Mouse (Mus musculus): ENCODE measurements around the gene Emx1.

The Emx1 gene

DNA sequence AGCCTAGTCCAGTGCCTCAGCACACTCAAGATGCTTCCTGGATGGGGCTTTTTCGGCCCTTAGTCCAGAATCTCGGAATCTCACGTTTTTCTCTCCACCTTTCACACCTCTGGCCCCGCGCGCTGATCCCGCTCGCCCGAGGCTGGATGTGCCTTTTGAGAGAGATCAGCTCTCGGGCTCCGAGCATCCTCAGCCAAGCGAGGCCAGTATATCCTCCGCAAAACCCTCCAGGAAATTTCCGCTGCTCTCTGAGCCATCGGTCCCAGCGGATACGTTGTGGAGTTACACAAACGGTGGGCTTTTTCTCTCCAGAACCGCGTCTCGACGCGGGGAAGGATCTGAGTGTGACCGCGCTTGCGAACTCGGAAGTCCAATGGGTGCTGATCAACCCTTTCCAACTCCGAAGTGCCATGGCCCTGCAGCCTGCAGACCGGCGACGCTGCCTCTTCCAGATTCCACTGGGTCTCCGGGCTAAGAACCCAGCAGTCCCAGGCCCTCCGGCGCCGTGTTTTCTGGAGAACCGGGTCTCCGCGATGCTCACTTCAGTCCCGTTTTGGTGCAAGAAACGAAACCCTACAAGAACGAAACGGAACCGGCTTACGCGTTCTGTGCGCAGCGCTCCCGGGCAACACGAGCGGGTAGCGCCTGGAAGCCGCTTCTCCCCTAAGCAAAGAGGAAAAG is 2.8 kb downstream of the Emx1 start:
- DNase-seq (ENCODE audit: low spot score): peak; percentile 31

DNA sequence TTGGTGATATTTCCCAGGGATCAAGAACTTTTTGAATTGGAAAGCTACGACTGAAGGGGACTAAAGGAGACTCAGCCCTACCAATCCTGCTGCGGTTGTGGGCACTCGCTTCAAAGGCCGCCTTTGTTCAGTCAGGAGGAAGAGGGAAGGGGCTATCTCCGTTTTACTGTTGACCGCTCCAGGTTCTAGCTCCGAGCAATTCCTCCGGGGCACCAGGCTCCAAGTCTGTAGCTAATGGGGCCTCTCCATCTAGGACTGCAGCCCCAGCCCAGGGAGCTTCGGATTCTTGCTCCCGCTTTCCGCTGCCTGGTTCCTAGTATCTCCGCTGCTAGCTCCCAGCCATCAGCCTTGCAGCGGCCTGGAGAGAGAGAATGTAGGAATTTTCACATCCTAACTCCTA is 3.4 kb downstream of the Emx1 start:
- no peak for DNase-seq (ENCODE audit: low spot score)

DNA sequence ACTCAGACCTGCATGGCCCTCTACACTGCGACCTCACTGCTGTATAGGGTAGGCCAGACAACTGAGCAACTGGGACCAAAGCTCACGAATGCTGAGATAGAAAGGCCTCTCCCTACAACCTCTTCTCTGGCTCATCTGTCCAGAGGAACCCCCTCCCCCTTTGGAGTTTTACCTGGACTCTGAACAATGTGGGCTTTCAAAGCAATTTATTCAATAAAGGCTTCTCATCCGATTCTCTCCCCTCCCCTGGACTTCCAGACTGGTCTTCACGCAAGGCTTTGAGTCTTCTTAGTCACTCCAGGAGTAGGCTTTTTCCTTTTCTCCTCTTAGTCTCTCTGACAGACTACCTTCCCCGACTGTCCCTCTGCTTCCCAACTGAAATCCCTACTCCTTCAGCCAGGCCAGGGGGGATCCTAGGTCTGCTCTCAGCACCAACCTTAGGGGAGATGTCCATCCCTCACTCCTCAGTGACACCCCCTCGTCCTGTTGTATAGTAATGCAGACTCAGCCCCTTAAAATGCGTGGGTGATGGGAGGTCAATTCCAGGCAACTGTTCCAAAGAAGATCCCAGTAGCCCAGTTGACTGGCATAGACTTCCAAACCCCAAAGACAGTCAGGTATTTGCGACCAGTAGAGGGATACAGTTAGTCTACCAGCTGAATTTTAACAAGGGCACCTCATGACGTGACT is 4.7 kb downstream of the Emx1 start:
- no peak for DNase-seq (ENCODE audit: low spot score)

DNA sequence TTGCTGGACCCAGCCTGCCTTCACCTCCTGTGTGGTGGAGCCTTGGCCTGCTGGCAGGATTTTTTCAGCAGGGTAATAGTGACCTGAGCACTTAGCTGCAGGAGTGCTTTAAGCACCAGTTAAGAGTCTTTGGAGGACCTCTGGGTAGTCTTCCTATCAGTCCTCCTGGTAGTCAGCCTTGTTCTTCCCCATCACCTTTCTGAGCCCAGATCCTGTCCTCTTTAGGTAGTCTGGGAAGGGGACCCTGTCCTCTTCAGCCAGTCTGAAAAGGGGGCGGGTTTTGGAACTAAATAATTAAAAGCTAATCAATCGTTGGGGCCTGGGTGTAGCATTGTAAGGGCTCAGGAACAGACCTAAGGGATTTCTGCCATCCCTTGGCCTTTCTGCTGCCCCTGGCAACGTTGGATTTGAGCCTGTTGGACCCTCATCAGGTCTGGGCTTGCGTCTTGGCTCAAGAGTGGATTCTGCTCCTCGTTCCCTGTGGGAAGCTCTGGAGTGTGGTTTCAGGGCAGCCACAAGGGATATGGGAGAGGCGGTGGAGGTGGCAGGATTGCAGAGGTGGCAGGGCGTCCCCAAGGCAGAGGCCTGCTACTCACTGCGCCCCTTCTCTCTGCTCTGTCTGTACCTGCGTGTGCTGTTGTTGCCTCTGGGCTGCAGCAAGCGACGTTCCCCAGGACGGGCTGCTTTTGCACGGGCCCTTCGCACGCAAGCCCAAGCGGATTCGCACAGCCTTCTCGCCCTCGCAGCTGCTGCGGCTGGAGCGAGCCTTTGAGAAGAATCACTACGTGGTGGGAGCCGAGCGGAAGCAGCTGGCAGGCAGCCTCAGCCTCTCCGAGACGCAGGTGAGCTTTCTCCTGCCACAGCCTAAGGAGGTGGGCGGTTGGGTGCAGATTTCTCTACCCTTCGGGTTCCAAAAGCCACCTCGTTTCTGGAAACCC is 6.4 kb downstream of the Emx1 start:
- DNase-seq (ENCODE audit: low spot score): no peak

DNA sequence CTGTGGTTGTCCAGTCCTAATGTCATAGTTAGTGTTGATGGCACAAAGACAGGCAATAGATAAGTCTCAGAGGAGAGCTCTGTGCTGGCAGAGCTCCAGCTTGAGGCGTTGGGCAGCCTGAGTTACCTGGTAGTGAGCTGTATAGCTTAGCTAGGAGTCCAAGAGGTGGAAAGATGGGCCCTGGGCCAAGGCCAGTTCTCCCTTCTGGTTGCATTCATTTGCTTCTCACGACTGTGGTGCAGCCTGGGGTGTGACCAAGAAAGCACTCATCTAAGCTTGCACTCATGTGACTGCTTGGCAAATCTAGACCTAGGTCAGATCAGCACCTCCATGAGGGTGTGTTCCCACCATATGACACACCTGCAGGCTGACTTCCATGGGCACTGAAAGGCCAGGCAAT is 10.7 kb downstream of the Emx1 start:
- DNase-seq (ENCODE audit: low spot score): no peak

DNA sequence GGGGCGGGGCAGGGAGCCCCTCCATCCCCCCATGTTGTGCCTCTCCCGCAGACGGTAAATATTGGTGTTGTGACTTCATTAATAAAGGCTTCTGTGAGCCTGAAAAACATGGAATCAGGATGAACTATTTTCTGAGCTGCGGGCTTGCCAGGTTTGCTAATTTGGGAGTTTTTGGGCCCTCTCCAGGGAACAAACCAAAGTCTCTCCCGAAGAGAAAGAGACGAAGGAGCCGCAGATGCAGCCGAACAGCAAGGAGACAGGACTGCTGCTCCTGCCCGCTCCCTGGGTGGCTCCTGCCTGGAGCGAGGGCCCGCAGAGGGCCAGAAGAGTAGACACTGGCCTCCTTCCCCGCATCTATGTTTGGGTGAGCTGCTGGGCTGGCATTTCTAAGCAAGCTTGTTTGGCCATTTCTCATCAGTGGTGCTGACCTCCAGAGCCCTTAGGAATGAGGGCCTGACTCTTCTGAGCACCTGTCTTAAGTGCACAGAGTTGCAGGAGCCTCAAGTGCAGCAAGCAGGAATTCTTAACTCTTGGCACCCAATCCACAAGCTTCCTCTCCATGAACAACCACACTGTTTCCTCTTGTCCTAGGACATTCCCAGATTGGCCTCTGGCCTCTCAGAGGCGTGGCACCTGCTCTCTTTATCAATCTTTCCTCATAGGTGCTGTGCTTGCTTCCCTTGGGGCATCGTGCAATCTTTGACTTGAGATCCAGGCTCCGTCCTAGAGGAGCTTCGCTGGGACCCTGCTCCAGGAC is 19.1 kb downstream of the Emx1 start:
- no peak for DNase-seq (ENCODE audit: low spot score)

DNA sequence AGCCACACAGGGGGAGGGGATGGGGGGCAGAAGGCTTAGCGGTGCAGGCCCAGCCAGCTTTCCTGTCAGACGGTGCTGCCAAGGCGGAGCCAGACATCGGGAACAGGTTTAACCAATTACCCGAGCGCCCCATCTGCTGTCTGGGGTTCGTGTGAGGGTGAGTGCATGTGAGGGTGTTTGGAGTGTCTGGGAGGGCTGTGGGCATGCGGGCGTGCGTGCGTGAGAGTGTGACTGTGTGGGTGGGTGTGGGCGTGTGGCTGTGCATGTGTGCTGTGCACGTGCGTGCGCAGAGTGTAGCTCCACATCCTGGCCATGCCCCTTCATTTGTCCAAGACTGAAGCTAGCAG is 19.7 kb downstream of the Emx1 start:
- no peak for DNase-seq (ENCODE audit: low spot score)

DNA sequence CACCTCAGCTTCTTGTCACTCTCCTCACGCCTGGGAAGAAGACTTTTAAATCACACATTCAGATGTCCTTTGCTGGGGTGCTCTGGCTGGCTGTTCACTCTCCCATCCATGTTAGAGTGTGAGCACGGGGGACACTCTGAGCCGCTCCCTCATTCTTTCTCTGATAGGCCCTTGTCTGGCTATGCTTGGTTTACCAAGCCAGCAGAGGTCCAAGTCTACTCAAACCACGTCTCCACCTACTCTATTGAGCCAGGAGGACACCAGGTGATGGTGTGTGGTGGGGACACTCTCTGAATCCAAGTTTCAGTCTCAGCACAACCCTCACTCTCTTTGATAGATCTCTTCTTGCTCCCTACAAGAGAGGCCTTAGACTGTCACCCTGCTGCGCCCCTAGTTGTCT is 20.1 kb downstream of the Emx1 start:
- DNase-seq (ENCODE audit: low spot score): no peak

DNA sequence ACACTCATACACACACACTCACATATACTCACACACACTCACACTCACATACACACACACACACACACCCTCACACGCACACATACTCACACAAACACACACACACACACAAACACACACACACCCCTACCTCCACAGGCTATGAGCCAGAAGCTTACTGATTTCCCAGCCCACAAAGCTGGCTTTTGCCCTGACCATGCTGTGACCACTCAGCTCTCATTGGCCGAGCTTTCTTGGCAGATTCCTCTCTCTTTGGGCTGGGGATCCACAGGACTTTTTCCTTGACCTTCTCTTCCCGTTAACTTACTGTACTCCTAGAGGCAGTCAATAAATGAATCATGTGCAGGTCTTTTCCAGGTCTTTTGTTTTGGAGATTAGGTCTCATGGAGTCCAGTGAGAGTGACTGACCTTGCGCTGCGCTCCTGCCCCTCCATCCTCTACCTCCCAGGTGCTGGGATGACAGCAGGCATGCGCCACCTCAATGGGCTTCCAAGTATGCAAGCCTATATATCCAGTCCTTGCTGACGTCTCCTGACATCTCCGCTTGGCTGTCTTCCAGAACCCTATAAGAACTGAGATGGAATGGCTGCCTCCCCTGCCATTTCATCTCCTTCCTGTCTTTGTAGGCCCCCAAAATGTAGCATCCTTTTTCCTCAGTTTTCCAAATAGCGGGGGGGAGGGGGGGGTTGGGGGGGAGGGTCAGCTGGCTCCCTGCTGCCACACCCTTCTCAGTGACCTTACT is 22.2 kb downstream of the Emx1 start:
- no peak for DNase-seq (ENCODE audit: low spot score)

DNA sequence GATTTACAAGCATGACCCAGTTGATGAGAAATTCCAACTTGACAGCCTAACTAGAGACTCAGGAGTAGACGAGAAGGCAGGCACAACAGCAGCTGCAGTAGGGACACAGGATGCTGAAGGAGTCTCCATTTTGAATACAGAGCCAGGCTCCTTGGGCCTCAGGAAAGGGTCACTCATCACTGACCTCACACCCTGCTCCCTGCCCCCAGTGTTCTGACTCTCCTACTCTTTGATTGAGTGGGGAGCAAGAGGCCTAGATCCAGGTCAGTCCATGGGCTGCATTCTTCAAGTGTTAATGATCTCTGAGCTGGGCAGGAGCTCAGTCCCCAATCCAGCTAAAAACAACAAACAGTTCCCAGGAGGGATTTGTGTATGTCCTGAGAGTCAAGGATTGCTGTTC is 23.4 kb downstream of the Emx1 start:
- DNase-seq (ENCODE audit: low spot score): no peak

DNA sequence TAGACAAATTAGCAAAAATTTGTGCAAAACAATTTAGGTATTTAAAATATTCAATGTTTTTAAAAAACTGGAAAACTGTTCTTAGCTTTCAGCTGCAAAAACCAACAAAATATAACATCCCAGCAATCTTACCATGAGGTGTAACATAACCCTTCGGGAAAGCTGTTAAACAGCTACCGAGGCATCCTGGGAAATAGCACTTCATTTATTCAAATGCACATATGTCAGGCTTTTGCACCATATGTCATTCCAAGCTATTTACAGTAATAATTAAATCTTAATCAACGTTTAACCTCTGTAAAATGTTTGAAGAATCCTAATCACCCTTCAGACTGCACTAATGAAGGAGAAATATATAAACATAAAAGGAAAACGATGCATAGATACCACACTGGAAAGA is 31.0 kb downstream of the Emx1 start:
- DNase-seq (ENCODE audit: low spot score): no peak

DNA sequence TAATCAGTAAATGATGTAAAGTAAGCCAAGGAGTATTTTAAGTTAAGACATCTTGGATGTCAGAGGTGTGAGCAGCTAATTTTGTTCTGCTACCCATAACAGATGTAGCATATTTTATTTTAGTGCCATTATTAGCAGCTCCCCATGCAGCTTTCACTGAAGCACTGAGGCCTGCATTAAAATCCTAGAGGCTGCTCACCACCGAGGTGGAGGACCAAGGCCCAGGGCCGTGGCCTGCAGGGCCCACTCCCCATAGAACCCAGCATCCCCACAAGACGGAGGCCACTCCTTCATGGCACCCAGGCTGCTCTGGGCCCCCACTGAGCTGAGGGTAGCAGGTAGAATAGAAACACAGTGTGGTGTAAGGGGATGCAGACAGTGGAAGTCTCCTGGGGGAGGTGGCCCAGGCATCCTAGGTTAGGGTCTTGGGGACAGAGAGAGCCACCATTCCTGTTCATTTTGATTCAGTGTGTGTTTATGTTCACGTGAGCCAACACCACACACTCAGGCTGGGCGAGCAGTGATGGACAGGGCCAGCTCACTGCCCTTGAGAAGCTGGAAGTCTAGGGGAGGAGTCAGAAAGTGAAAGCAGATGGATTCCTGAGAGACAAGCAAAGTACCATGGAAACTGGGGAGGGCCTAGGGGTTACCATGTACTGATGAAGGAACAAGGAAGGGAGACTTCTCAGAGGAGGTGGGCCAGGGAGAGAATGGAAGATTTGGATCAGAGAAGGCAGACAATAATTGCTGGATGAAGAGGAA is 31.6 kb downstream of the Emx1 start:
- DNase-seq (ENCODE audit: low spot score): no peak

DNA sequence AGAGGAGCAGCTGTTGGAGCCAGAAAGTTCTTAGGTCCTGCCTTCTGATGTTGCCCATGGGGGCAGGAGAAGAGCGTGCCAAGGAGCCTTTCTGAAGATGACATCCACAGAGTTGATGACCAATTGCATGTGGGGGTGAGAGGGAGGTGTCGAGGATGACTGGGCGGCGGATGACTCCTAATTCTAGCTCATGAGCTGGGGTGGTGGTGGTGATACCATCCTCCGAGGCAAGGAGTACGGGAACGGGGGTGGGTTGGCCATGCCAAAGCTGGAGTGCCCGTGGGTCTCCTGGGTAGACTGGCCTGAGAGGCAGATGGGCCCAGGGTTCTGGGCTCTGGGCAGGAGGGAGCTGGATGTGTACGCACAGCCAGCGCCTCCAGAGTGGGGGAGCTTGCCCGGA is 32.5 kb downstream of the Emx1 start:
- DNase-seq (ENCODE audit: low spot score): no peak

DNA sequence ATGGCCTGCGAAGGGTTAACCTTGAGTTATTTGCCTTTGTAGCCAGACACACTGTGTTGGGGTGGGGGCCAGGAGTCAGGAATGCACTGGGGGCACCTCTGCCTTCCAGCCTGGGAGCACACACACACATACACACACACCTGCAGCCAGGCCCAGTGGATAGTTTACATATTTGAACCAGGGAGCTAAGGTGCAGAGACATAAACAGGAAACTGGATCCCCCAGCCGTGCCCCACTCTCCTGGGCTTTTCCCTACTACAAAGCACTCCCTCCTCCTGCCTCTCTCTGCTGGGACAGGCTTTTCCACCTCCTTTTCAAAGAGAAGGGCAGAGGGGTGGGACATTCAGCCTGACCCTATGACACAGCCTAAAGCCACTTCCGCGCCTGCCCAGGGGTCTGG is 33.7 kb downstream of the Emx1 start:
- no peak for DNase-seq (ENCODE audit: low spot score)

DNA sequence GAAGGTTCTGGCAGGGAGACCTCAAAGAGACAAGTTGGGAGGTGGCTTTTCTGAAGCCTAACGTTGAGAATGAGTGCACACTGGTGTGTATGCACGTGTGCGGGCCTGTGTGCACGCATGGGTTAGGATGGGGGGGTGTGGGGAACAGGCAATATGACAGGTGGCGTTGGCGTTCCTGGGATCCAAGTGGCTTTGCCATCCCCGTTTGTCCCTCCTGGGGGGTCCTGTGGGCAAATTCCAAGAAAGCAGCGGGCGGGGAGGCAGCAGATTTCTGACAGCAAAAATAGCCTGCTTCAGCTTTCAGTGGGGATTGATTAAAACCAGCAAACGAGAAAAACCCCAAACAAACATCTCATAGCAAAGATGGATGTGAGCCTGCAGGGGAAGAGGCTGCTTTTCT is 35.3 kb downstream of the Emx1 start:
- DNase-seq (ENCODE audit: low spot score): no peak

DNA sequence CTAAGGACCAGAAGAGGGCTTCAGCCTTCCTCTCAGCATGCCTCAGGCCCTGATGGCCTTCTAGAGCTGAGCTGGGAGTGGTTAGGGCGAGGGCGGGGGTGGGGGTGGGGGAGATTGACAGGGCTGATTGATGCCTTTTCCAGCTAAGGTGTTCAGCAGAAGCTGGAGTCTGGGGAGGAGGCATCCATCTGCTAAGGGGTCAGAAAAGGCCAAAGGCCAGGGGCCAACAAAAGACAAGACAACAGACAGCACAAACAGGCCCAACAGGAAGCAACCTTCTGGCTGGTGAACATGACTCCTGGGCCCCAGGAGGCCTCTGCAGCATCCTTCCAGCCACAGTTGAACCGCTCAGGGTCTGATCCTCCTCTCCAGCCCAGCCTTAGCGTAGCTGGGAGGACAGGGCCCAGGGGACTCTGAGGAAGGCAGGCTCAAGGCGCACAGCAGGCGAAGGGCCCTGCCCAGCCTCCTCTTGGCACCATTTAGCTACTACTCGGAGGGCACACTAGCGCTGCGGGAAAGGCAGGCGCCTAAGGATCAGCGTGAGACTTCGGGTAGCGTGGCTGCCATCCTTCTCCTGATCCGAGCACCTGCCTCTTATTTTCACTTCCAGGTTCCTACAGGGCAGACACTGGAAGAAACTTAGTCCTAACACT is 36.4 kb downstream of the Emx1 start:
- no peak for DNase-seq (ENCODE audit: low spot score)

DNA sequence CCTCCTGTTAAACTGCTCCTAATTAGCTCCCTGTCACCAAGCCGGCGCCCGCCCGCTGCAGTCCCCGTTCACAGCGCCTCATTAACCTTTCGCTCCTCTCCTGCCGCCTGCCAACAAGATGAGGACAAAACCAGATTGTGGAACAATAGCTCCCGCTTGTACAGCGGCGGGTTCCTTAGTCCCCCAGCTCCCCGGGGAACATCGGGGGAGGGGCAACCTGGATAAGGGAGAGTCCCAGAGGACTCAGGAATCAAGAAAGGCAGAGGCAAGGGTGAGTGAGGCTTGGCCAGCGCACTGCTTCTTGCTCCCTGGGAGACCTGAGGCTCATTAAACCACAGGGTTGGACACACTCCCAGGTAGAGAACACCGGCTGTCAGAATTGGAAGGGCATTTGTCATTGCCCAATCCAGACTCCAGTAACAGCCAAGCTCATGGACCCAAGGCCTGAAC is 37.2 kb downstream of the Emx1 start:
- no peak for DNase-seq (ENCODE audit: low spot score)

DNA sequence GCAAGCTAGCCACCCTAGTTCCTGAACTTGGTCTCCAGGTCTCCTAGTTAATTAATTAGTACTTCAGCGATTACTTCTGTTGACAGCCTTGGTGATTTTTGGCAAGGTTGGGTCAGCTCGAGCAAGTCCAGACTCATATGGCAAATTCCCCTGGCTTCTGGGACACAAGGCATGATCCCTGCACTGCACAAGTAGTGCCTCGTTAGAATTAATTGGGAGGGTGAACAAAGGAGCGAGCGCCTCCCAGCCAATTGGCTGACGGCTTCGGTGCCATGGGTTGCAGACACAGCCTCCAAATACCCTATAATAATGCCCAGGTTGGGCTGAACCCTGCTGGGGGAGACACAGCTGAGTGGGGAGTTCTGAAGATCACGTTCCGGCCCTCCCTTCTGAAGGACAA is 39.3 kb downstream of the Emx1 start:
- no peak for DNase-seq (ENCODE audit: low spot score)

DNA sequence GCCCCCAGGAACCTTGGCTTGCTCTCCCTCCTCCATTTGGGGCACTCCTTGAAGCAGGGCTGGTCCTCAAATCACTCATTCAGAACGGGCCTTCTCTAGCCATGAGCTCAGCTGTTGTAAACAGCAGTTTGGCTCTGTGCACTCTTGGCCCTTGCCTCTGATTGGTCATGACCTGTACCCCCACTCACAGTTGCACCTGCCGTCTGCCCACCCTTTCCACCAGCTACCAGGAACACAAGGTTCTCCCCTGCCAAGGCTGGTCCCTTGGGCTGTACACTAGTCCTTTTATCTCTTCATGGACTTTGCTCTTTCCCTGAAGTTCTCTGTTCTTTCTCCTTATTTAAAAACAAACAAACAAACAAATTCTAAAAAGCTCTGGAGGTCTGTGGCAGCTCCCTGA is 40.3 kb downstream of the Emx1 start:
- no peak for DNase-seq (ENCODE audit: low spot score)

DNA sequence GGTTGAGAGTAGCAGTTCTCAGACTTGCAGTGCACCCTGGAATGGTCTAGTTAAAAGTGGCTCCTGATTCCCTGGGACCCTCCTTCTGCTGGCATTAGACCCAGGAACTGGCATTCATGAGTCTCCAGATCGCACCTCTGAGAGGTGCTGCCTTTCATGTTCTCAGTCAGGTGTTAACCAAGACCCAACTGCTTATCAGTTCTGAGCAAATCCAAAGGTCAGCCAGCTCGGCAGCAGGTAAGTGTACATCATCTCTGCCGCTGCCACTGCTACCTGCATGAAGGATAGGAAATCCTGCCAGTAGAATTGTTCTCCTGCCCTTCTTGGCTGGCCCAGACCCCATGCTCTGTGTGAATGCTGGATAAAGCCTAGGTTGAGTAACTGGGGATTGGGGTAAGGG is 43.5 kb downstream of the Emx1 start:
- DNase-seq (ENCODE audit: low spot score): no peak

Data from ovary, postnatal 36 days (tissue).